Mouse (Mus musculus): ENCODE measurements around the gene Eri3. TPM values are rescaled to one million over a fixed set of nuclear protein-coding genes. Genes with fewer than 3 reads are reported as not detected.

Eri3 gene
- polyA plus RNA-seq, 1 experiment from 2014 or later = 111 TPM

GRCm38 (mm10) chr4:117546616-117547015 is 3.5 kb upstream of the Eri3 start:
- WGBS = 91% methylated on average over 6 of the region's 6 CpGs
- H3K27ac ChIP-seq (replicated peaks) = no peak overlapping the region
- no peak overlapping the region for H3K4me3 ChIP-seq
- H3K9me3 ChIP-seq (replicated peaks) = no peaks in the 10 kb centered on the region
- peaks cover 19% of the 10 kb centered on the region for H3K4me1 ChIP-seq
- no peaks in the 10 kb centered on the region for H3K36me3 ChIP-seq
- H3K27me3 ChIP-seq (ENCODE audit: low read depth, poor library complexity, severe bottlenecking) = peaks cover 4% of the 10 kb centered on the region; the same call in 1 of the 2 replicates
- no peak for DNase-seq (ENCODE audit: low spot score)

GRCm38 (mm10) chr4:117549576-117549975 is 589 bp upstream of the Eri3 start:
- H3K36me3 ChIP-seq = peaks cover 13% of the 10 kb centered on the region
- peak overlapping the region; percentile 89; the same call in 1 of the 2 replicates for H3K4me3 ChIP-seq
- no peak for DNase-seq (ENCODE audit: low spot score)
- H3K9me3 ChIP-seq (replicated peaks) = no peaks in the 10 kb centered on the region
- 50% methylated on average over 6 of the region's 6 CpGs for WGBS
- peaks cover 22% of the 10 kb centered on the region for H3K4me1 ChIP-seq
- H3K27me3 ChIP-seq (ENCODE audit: low read depth, poor library complexity, severe bottlenecking) = no peaks in the 10 kb centered on the region
- peak overlapping the region; percentile 64 for H3K27ac ChIP-seq (replicated peaks)

GRCm38 (mm10) chr4:117551144-117552000 is 1.2 kb downstream of the Eri3 start:
- H3K4me3 ChIP-seq = peak overlapping the region; percentile 89
- WGBS = 81% methylated on average over 8 of the region's 8 CpGs
- H3K9me3 ChIP-seq (replicated peaks) = no peaks in the 10 kb centered on the region
- H3K4me1 ChIP-seq = peaks cover 28% of the 10 kb centered on the region
- peak overlapping the region; percentile 94 for H3K27ac ChIP-seq (replicated peaks)
- H3K27me3 ChIP-seq (ENCODE audit: low read depth, poor library complexity, severe bottlenecking) = no peaks in the 10 kb centered on the region
- H3K36me3 ChIP-seq = peaks cover 13% of the 10 kb centered on the region
- DNase-seq (ENCODE audit: low spot score) = no peak

- WGBS = 54% methylated on average over 2 of the region's 2 CpGs
- DNase-seq (ENCODE audit: low spot score) = no peak
Observed at GRCm38 (mm10) chr4:117555495-117555894, 5.3 kb downstream of the Eri3 start.

GRCm38 (mm10) chr4:117556372-117556771 is 6.2 kb downstream of the Eri3 start:
- WGBS = 39% methylated on average over 5 of the region's 5 CpGs
- H3K9me3 ChIP-seq (replicated peaks) = no peaks in the 10 kb centered on the region

More at GRCm38 (mm10) chr4:117555495-117555894, 5.3 kb downstream of the Eri3 start:
- H3K36me3 ChIP-seq = peaks cover 24% of the 10 kb centered on the region
- no peak overlapping the region for H3K27ac ChIP-seq (replicated peaks)
- peaks cover 39% of the 10 kb centered on the region for H3K4me1 ChIP-seq
- H3K9me3 ChIP-seq (replicated peaks) = no peaks in the 10 kb centered on the region
- H3K27me3 ChIP-seq (ENCODE audit: low read depth, poor library complexity, severe bottlenecking) = no peaks in the 10 kb centered on the region
- H3K4me3 ChIP-seq = no peak overlapping the region

GRCm38 (mm10) chr4:117557068-117557645 is 7.0 kb downstream of the Eri3 start:
- Histone ChIP-seq H3K27me3 (ENCODE audit: low read depth, poor library complexity, severe bottlenecking) (no peaks in the 10 kb centered on the region), H3K36me3 (peaks cover 25% of the 10 kb centered on the region), H3K27ac (replicated peaks) (no peak overlapping the region), H3K9me3 (replicated peaks) (no peaks in the 10 kb centered on the region), H3K4me1 (peaks cover 23% of the 10 kb centered on the region), H3K4me3 (no peak overlapping the region)
- DNase-seq (ENCODE audit: low spot score) = no peak
- WGBS = 94% methylated on average over 5 of the region's 5 CpGs

More at GRCm38 (mm10) chr4:117556372-117556771, 6.2 kb downstream of the Eri3 start:
- H3K4me3 ChIP-seq = no peak overlapping the region
- H3K27me3 ChIP-seq (ENCODE audit: low read depth, poor library complexity, severe bottlenecking) = no peaks in the 10 kb centered on the region
- DNase-seq (ENCODE audit: low spot score) = no peak
- no peak overlapping the region for H3K27ac ChIP-seq (replicated peaks)
- H3K36me3 ChIP-seq = peaks cover 24% of the 10 kb centered on the region
- H3K4me1 ChIP-seq = peaks cover 30% of the 10 kb centered on the region

- Histone ChIP-seq H3K9me3 (replicated peaks) (no peaks in the 10 kb centered on the region), H3K4me1 (peaks cover 3% of the 10 kb centered on the region), H3K27ac (replicated peaks) (no peak overlapping the region), H3K4me3 (no peak overlapping the region), H3K36me3 (peaks cover 48% of the 10 kb centered on the region), H3K27me3 (ENCODE audit: low read depth, poor library complexity, severe bottlenecking) (no peaks in the 10 kb centered on the region)
- no peak for DNase-seq (ENCODE audit: low spot score)
- WGBS = 90% methylated on average over 9 of the region's 9 CpGs
Observed at GRCm38 (mm10) chr4:117563967-117564366, 13.8 kb downstream of the Eri3 start.

GRCm38 (mm10) chr4:117568846-117569245 is 18.7 kb downstream of the Eri3 start:
- no peaks in the 10 kb centered on the region for H3K9me3 ChIP-seq (replicated peaks)

GRCm38 (mm10) chr4:117570964-117571363 is 20.8 kb downstream of the Eri3 start:
- H3K27ac ChIP-seq (replicated peaks) = no peak overlapping the region
- no peaks in the 10 kb centered on the region for H3K27me3 ChIP-seq (ENCODE audit: low read depth, poor library complexity, severe bottlenecking)
- WGBS = 77% methylated on average over 5 of the region's 5 CpGs
- H3K36me3 ChIP-seq = peaks cover 31% of the 10 kb centered on the region
- no peak for DNase-seq (ENCODE audit: low spot score)
- no peak overlapping the region for H3K4me3 ChIP-seq
- H3K4me1 ChIP-seq = peaks cover 17% of the 10 kb centered on the region
- H3K9me3 ChIP-seq (replicated peaks) = no peaks in the 10 kb centered on the region

More at GRCm38 (mm10) chr4:117568846-117569245, 18.7 kb downstream of the Eri3 start:
- Histone ChIP-seq H3K36me3 (peaks cover 39% of the 10 kb centered on the region), H3K27ac (replicated peaks) (no peak overlapping the region), H3K27me3 (ENCODE audit: low read depth, poor library complexity, severe bottlenecking) (no peaks in the 10 kb centered on the region), H3K4me1 (peaks cover 17% of the 10 kb centered on the region), H3K4me3 (no peak overlapping the region)
- WGBS = 72% methylated on average over 2 of the region's 2 CpGs
- no peak for DNase-seq (ENCODE audit: low spot score)

GRCm38 (mm10) chr4:117577579-117577978 is 27.4 kb downstream of the Eri3 start:
- Histone ChIP-seq H3K36me3 (peaks cover 30% of the 10 kb centered on the region), H3K9me3 (replicated peaks) (no peaks in the 10 kb centered on the region), H3K27me3 (ENCODE audit: low read depth, poor library complexity, severe bottlenecking) (no peaks in the 10 kb centered on the region; the same call in 1 of the 2 replicates), H3K4me3 (no peak overlapping the region), H3K4me1 (peaks cover 17% of the 10 kb centered on the region), H3K27ac (replicated peaks) (no peak overlapping the region)
- DNase-seq (ENCODE audit: low spot score) = no peak
- WGBS = 93% methylated on average over 1 of the region's 1 CpGs

- Histone ChIP-seq H3K4me3 (no peak overlapping the region), H3K36me3 (peaks cover 55% of the 10 kb centered on the region), H3K9me3 (replicated peaks) (no peaks in the 10 kb centered on the region), H3K27me3 (ENCODE audit: low read depth, poor library complexity, severe bottlenecking) (peaks cover 37% of the 10 kb centered on the region), H3K27ac (replicated peaks) (no peak overlapping the region), H3K4me1 (peaks cover 27% of the 10 kb centered on the region)
- 83% methylated on average over 9 of the region's 9 CpGs for WGBS
- DNase-seq (ENCODE audit: low spot score) = no peak
Observed at GRCm38 (mm10) chr4:117581626-117582025, 31.5 kb downstream of the Eri3 start.

GRCm38 (mm10) chr4:117585995-117586394 is 35.8 kb downstream of the Eri3 start:
- no peak for DNase-seq (ENCODE audit: low spot score)
- peaks cover 69% of the 10 kb centered on the region for H3K36me3 ChIP-seq
- no peak overlapping the region for H3K27ac ChIP-seq (replicated peaks)
- 69% methylated on average over 2 of the region's 2 CpGs for WGBS
- H3K9me3 ChIP-seq (replicated peaks) = no peaks in the 10 kb centered on the region
- H3K4me1 ChIP-seq = peaks cover 59% of the 10 kb centered on the region
- H3K4me3 ChIP-seq = no peak overlapping the region
- peaks cover 63% of the 10 kb centered on the region for H3K27me3 ChIP-seq (ENCODE audit: low read depth, poor library complexity, severe bottlenecking)

- Histone ChIP-seq H3K36me3 (peaks cover 70% of the 10 kb centered on the region), H3K9me3 (replicated peaks) (no peaks in the 10 kb centered on the region), H3K4me3 (no peak overlapping the region), H3K27ac (replicated peaks) (no peak overlapping the region), H3K4me1 (peaks cover 52% of the 10 kb centered on the region), H3K27me3 (ENCODE audit: low read depth, poor library complexity, severe bottlenecking) (peaks cover 77% of the 10 kb centered on the region)
- WGBS = 33% methylated on average over 4 of the region's 4 CpGs
- no peak for DNase-seq (ENCODE audit: low spot score)
Observed at GRCm38 (mm10) chr4:117587447-117587846, 37.3 kb downstream of the Eri3 start.
